9 mouse cellular contexts compared by ENCODE assay signal in genomic region chr19:21570778-21571177, GRCm38 (mm10).
A peak's percentile ranks its signal among the peaks of the same experiment; 100 is the strongest.
DNase-seq lines count a peak whose midpoint lies in the region; ATAC-seq and TF ChIP-seq lines count a peak whose summit lies in the region.
"Had no signal": no experiment of that assay in that cellular context is flagged by ENCODE, and none has a peak within 500 bp of the region (broad histone marks: within the 10 kb centered on the region; RNA-seq: fewer than 3 reads in every experiment).

No protein-coding gene starts in this region.

- DNase-seq in cerebellum, adult 9-10 months = peak; percentile 8
- DNase-seq in cerebellum, adult 9-11 months = no peak
- DNase-seq in neural tube, embryonic 10.5 days (ENCODE audit: extremely low spot score, low spot score) = no peak
- no peak for DNase-seq in adrenal gland, postnatal 14 days
- DNase-seq in kidney, adult 2 months = no peak

- no peak overlapping the region for H3K4me3 ChIP-seq in neural tube, embryonic 12.5 days
- H3K4me3 ChIP-seq in hindbrain, embryonic 15.5 days = no peak overlapping the region
- no peak overlapping the region for H3K4me3 ChIP-seq in neural tube, embryonic 15.5 days (replicated peaks)
- no peak overlapping the region for H3K4me3 ChIP-seq in kidney, adult 2 months (ENCODE audit: insufficient read depth, low read depth, low read length)
- H3K4me3 ChIP-seq: embryonic facial prominence, embryonic 10.5 days had no signal

- H3K9me3 ChIP-seq in neural tube, embryonic 12.5 days = no peaks in the 10 kb centered on the region
- no peaks in the 10 kb centered on the region for H3K9me3 ChIP-seq in hindbrain, embryonic 15.5 days
- H3K9me3 ChIP-seq in neural tube, embryonic 15.5 days (replicated peaks) = no peaks in the 10 kb centered on the region
- H3K9me3 ChIP-seq: embryonic facial prominence, embryonic 10.5 days had no signal

- H3K4me2 ChIP-seq in neural tube, embryonic 12.5 days (replicated peaks) = no peak overlapping the region
- H3K4me2 ChIP-seq in hindbrain, embryonic 15.5 days = no peak overlapping the region
- H3K4me2 ChIP-seq in neural tube, embryonic 15.5 days = no peak overlapping the region

- no peak for TF ChIP-seq POLR2A in kidney, adult 2 months (IDR thresholded peaks at IDR 0.05; ENCODE audit: low read depth, low read length)

- no peak overlapping the region for H3K27ac ChIP-seq in neural tube, embryonic 12.5 days
- H3K27ac ChIP-seq in hindbrain, embryonic 15.5 days (replicated peaks) = no peak overlapping the region
- H3K27ac ChIP-seq in neural tube, embryonic 15.5 days (replicated peaks) = no peak overlapping the region
- no peak overlapping the region for H3K27ac ChIP-seq in kidney, adult 2 months (ENCODE audit: insufficient read depth, low read depth, low read length)
- H3K27ac ChIP-seq: embryonic facial prominence, embryonic 10.5 days had no signal

- H3K36me3 ChIP-seq in neural tube, embryonic 12.5 days = no peaks in the 10 kb centered on the region
- H3K36me3 ChIP-seq in hindbrain, embryonic 15.5 days = no peaks in the 10 kb centered on the region
- no peaks in the 10 kb centered on the region for H3K36me3 ChIP-seq in neural tube, embryonic 15.5 days
- no peaks in the 10 kb centered on the region for H3K36me3 ChIP-seq in kidney, adult 2 months (ENCODE audit: control insufficient read depth, insufficient read depth, low read length)
- H3K36me3 ChIP-seq: embryonic facial prominence, embryonic 10.5 days had no signal

- H3K4me1 ChIP-seq in neural tube, embryonic 12.5 days = no peaks in the 10 kb centered on the region
- H3K4me1 ChIP-seq in hindbrain, embryonic 15.5 days (replicated peaks) = peaks cover 7% of the 10 kb centered on the region; the same call in 1 of the 2 replicates
- H3K4me1 ChIP-seq in neural tube, embryonic 15.5 days = peaks cover 6% of the 10 kb centered on the region
- no peaks in the 10 kb centered on the region for H3K4me1 ChIP-seq in kidney, adult 2 months (ENCODE audit: control insufficient read depth, insufficient read depth, low read length)
- H3K4me1 ChIP-seq: embryonic facial prominence, embryonic 10.5 days had no signal

- TF ChIP-seq CTCF in kidney, adult 2 months (conservative IDR thresholded peaks at IDR 0.05; ENCODE audit: insufficient read depth, insufficient read length, low read depth, low read length) = no peak

- 0 out of 2 replicates have a peak, but pooled peaks have one; percentile 45 for ATAC-seq in neural tube, embryonic 12.5 days (ENCODE audit: low FRiP score, low read depth)
- ATAC-seq in hindbrain, embryonic 15.5 days (ENCODE audit: low FRiP score, low read depth) = peak; percentile 48; the same call in 1 of the 2 replicates
- peak; percentile 33; the same call in 1 of the 2 replicates for ATAC-seq in neural tube, embryonic 15.5 days (ENCODE audit: low FRiP score)

- no peak overlapping the region for H3K9ac ChIP-seq in neural tube, embryonic 12.5 days
- no peak overlapping the region for H3K9ac ChIP-seq in hindbrain, embryonic 15.5 days
- H3K9ac ChIP-seq in neural tube, embryonic 15.5 days (replicated peaks) = no peak overlapping the region

- no peaks in the 10 kb centered on the region for H3K27me3 ChIP-seq in neural tube, embryonic 12.5 days (replicated peaks)
- H3K27me3 ChIP-seq in hindbrain, embryonic 15.5 days = no peaks in the 10 kb centered on the region
- no peaks in the 10 kb centered on the region for H3K27me3 ChIP-seq in neural tube, embryonic 15.5 days (replicated peaks)
- no peaks in the 10 kb centered on the region for H3K27me3 ChIP-seq in kidney, adult 2 months (replicated peaks; ENCODE audit: control insufficient read depth, insufficient read depth, low read length)

- 33% methylated on average over 8 of the region's 8 CpGs for WGBS in neural tube, embryonic 12.5 days
- WGBS in hindbrain, embryonic 15.5 days = 37% methylated on average over 8 of the region's 8 CpGs
- WGBS in neural tube, embryonic 15.5 days = 43% methylated on average over 8 of the region's 8 CpGs
- 55% methylated on average over 8 of the region's 8 CpGs for WGBS in kidney, adult 2 months
